8 mouse cellular contexts compared by ENCODE assay signal in the genomic region with DNA sequence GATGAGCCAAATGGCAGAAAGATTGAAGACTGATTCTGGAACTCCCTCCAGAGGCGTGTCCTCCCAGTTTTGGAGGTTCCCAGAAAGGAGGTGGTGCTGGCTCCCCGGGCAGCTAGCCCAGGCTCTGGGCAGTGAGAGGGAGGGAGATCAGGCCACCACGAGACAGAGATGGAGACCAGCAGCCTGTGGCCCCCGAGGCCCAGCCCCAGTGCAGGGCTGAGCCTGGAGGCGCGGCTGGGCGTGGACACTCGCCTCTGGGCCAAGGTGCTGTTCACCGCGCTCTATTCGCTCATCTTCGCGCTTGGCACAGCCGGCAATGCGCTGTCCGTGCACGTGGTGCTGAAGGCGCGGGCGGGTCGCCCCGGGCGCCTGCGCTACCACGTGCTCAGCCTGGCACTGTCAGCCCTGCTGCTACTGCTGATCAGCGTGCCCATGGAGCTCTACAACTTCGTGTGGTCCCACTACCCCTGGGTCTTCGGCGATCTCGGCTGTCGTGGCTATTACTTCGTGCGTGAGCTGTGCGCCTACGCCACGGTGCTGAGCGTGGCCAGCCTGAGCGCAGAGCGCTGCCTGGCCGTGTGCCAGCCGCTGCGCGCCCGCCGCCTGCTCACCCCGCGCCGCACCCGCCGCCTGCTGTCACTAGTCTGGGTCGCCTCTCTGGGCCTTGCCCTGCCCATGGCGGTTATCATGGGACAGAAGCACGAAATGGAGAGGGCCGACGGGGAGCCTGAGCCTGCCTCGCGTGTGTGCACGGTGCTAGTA. TPM values are rescaled to one million over a fixed set of nuclear protein-coding genes. Genes with fewer than 3 reads are reported as not detected.
DNase-seq lines count a peak whose midpoint lies in the region; ATAC-seq and TF ChIP-seq lines count a peak whose summit lies in the region.

TSS of gene Ntsr2 (plus strand) at position 51 of the 762 bp plus-strand sequence.

- H3K27ac ChIP-seq in hindbrain, embryonic 13.5 days: no peak within 1 kb of the TSS
- no peak within 1 kb of the TSS for H3K27ac ChIP-seq in lung, postnatal 0 days (ENCODE audit: low read length)

- CTCF ChIA-PET in Patski (lab: Charles Lee): no interaction called here

- peak within 1 kb of the TSS; percentile 41 for H3K4me3 ChIP-seq in hindbrain, embryonic 13.5 days
- H3K4me3 ChIP-seq in lung, postnatal 0 days (ENCODE audit: low read depth, low read length): no peak within 1 kb of the TSS

- H3K4me2 ChIP-seq in hindbrain, embryonic 13.5 days: peak within 1 kb of the TSS; percentile 74
- peak within 1 kb of the TSS; percentile 27 for H3K4me2 ChIP-seq in lung, postnatal 0 days (replicated peaks; ENCODE audit: low read depth, low read length)

- TF ChIP-seq CTCF in Patski (IDR thresholded peaks at IDR 0.05): no peak
- no peak for TF ChIP-seq CTCF in lung, postnatal 0 days (IDR thresholded peaks at IDR 0.05)

- in situ Hi-C loops in Patski (cut with MboI; ENCODE audit: low pct_unique_long_range_greater_than_20kb): no loop called here

- H3K27me3 ChIP-seq in Patski: peaks cover 21% of the 10 kb centered on the region
- H3K27me3 ChIP-seq in hindbrain, embryonic 13.5 days: peaks cover 50% of the 10 kb centered on the region
- peaks cover 25% of the 10 kb centered on the region; the same call in 1 of the 2 replicates for H3K27me3 ChIP-seq in lung, postnatal 0 days (replicated peaks; ENCODE audit: insufficient read depth, low read length)

- POLR2A ChIA-PET in Patski (lab: Charles Lee): no interaction called here

- no peak for ATAC-seq in Patski
- ATAC-seq in hindbrain, embryonic 13.5 days (ENCODE audit: low FRiP score): peak; percentile 91
- ATAC-seq in lung, postnatal 0 days: peak; percentile 93

- peak; percentile 6 for DNase-seq in Patski (ENCODE audit: low read depth, low spot score)
- peak; percentile 66 to 69 for DNase-seq in cerebellum, postnatal 14 days
- peak; percentile 68 to 72 for DNase-seq in frontal cortex, postnatal 36 days (ENCODE audit: low spot score in 2 of 2)
- DNase-seq in layer of hippocampus, postnatal 25 days (ENCODE audit: extremely low spot score in 1 of 2, low spot score in 1 of 2): peak; percentile 57 to 67
- peak; percentile 68 for DNase-seq in lung, postnatal 0 days (ENCODE audit: low spot score)
- DNase-seq in retina, postnatal 7 days (ENCODE audit: low read depth, low spot score): peak; percentile 34
- DNase-seq in urinary bladder, postnatal 36 days (ENCODE audit: low spot score in 2 of 2): peak; percentile 55 to 78

- no peaks in the 10 kb centered on the region for H3K36me3 ChIP-seq in hindbrain, embryonic 13.5 days
- H3K36me3 ChIP-seq in lung, postnatal 0 days (ENCODE audit: insufficient read depth, low read length): no peaks in the 10 kb centered on the region

- WGBS in hindbrain, embryonic 13.5 days: 7% methylated on average over 57 of the region's 58 CpGs
- 7% methylated on average over 51 of the region's 58 CpGs for WGBS in lung, postnatal 0 days

- H3K4me1 ChIP-seq in hindbrain, embryonic 13.5 days (replicated peaks): peaks cover 14% of the 10 kb centered on the region
- H3K4me1 ChIP-seq in lung, postnatal 0 days (ENCODE audit: insufficient read depth, low read depth, low read length): no peaks in the 10 kb centered on the region

- peak within 1 kb of the TSS; percentile 58 for H3K9ac ChIP-seq in hindbrain, embryonic 13.5 days
- H3K9ac ChIP-seq in lung, postnatal 0 days (replicated peaks; ENCODE audit: low read depth): no peak within 1 kb of the TSS

- no peak for TF ChIP-seq EP300 in lung, postnatal 0 days (IDR thresholded peaks at IDR 0.05)

- H3K9me3 ChIP-seq in hindbrain, embryonic 13.5 days: no peaks in the 10 kb centered on the region
- H3K9me3 ChIP-seq in lung, postnatal 0 days (ENCODE audit: low read length): no peaks in the 10 kb centered on the region

RNA-seq across cellular contexts. Expression of gene Ntsr2, which starts in this region (rescaled TPM):
- polyA plus RNA-seq in Patski (2021): not detected
- polyA plus RNA-seq in hindbrain, embryonic 13.5 days (2015; fragmentation: Nextera tagmentation; extraction: Ambion mirVana): 0.65 and 1.1 TPM in 2 replicates
- total RNA-seq in layer of hippocampus, postnatal 25 days (2021): 100 to 1,000 TPM; 217 to 233 TPM
- polyA plus RNA-seq in lung, postnatal 0 days (2015; fragmentation: Nextera tagmentation; extraction: Ambion mirVana): 0.39 and 0.48 TPM in 2 replicates

Comparison
In these comparisons a context has a peak if more than half of its experiments do, and no peak if none do; other contexts are left out.
1. Peak in DNase-seq in Patski; RNA of the gene not detected or under 1 TPM.
2. Peak in DNase-seq, ATAC-seq and H3K4me2 ChIP-seq in lung, postnatal 0 days; RNA of the gene not detected or under 1 TPM.
3. DNase-seq: peak in every context shown above with its lines; median percentile 70 in frontal cortex, postnatal 36 days; 68 in lung, postnatal 0 days; 68 in cerebellum, postnatal 14 days; 66 in urinary bladder, postnatal 36 days; 62 in layer of hippocampus, postnatal 25 days; 34 in retina, postnatal 7 days; 6 in Patski.